Mouse (Mus musculus) left cerebral cortex, postnatal 25 days (tissue): ENCODE measurements around the gene Mpdz. TPM values are rescaled to one million over a fixed set of nuclear protein-coding genes. Genes with fewer than 3 reads are reported as not detected.

Experiments used
- DNase-seq, 2 experiments: peaks; one replicate each; pipeline ENCODE4 v3.0.0; 2022; ENCODE audit warnings: low spot score in 2 of 2, mixed read lengths in 1 of 2
- intact Hi-C: fragments of 180-260 bp; cut with DNase I; formaldehyde crosslinking; loops from one replicate; pipeline ENCODE4 v1.15.1; 2025
- total RNA-seq, 2 experiments: library from RNA; stranded (reverse); gene quantifications; 2 replicates each; pipeline ENCODE4 v1.2.3; 2021

Mpdz gene
- total RNA-seq, 2 experiments from 2014 or later: 54.9 to 56.1 TPM

DNA sequence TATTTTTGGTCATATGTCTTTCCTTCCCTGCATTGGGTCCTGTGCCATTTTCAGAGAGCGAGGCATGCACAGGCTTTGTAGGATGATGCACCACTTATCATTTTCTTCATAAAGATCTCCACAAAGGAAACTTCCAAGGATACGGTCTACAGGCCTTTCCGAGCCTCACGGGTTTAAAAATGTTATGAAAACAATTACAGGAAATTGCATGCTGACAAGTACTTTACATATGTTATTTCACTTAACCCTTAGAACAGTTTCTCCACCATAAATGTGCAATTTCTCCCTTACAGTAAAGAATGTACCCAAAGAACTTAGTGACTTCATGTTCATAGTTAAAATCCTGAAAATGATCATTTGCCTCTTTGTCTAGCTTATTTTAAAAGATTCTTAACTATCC is 144.2 kb downstream of the Mpdz start:
- intact Hi-C loops: no loop called here
- DNase-seq: no peak

DNA sequence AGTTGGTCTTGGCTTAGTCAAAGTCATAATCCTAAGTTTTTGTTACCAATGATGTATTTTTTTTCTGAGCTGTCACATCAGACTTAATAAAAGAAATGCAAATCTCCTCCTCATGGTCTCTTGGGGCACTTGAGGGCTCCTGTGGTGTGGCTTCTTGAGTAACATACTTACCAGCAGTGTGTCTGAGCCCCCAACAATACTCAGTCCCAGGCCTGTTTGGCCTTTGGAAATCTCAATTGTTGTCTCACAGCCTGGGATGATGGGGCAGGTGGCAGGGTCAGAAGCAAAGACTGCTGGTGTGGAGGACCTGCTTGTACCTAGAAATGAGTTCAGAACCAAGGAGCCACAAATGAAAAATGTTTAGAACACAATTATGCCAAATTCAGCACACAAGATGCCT is 149.3 kb downstream of the Mpdz start:
- intact Hi-C loops: no loop called here
- DNase-seq: no peak

- DNase-seq: peak in 1 of 2 experiments; percentile 37
- intact Hi-C loops: no loop called here
These were observed 157.1 kb downstream of the Mpdz start for GRCm38 (mm10) chr4:81285564-81285963.

- intact Hi-C loops: no loop called here
- no peak for DNase-seq
These were observed 159.0 kb downstream of the Mpdz start for GRCm38 (mm10) chr4:81283611-81284010.

DNA sequence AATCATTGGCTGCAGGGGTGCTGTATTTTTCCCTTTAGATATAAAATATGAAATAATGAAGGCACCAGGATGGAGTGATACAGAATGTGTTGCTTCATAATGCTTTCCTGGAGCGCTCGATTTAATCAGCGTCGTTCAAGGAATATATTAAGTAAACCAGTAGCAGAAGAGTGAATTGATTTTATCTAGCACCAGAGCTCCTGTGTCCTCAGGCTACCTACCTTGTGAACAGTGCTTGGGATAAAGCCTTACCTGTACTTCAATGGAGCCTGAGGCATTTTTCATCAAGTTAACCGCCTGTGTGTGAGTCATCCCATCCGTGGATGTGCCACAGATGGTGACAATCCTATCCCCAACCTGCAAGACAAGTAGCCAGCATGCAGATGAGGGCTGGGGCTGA is 159.5 kb downstream of the Mpdz start:
- no peak for DNase-seq
- intact Hi-C loops: no loop called here

DNA sequence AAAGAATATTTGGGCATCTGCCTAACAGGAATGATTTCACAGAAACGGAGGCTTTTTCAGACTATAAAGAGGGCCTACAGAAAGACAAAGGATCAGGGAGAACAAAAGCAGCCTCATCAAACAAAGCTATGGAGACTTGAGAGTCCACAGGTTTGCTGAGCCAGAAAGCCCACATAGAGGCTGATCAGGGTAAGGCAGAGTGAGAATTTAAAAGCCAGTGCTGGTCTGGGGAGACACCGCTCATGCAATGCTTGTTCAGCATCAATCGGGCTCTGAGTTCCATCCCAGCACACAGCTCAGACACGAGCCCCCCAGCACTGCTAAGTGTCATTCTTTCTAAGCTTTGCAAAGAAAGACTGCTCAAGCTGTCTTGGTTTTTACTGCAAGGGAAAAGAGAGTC is 162.5 kb downstream of the Mpdz start:
- intact Hi-C loops: no loop called here
- DNase-seq: no peak

DNA sequence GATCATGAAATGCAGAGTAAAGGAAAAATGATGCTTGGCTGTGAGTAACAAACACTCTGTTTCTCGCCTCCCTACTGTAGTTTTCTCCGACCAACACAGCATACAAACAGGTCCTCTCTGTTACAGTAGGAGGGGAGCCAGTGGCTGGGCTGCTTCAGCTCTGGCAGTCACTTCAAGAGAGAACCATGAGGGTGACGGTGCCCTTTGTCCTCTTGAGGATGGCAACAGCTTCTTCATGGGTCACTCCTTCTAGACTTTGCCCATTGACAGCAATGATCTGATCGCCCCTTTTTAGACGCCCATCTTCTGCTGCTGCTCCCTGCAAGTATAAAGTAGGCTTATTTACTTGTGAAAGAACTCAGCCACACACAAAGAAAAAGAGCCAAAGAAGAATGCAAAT is 163.2 kb downstream of the Mpdz start:
- no peak for DNase-seq
- intact Hi-C loops: no loop called here

DNA sequence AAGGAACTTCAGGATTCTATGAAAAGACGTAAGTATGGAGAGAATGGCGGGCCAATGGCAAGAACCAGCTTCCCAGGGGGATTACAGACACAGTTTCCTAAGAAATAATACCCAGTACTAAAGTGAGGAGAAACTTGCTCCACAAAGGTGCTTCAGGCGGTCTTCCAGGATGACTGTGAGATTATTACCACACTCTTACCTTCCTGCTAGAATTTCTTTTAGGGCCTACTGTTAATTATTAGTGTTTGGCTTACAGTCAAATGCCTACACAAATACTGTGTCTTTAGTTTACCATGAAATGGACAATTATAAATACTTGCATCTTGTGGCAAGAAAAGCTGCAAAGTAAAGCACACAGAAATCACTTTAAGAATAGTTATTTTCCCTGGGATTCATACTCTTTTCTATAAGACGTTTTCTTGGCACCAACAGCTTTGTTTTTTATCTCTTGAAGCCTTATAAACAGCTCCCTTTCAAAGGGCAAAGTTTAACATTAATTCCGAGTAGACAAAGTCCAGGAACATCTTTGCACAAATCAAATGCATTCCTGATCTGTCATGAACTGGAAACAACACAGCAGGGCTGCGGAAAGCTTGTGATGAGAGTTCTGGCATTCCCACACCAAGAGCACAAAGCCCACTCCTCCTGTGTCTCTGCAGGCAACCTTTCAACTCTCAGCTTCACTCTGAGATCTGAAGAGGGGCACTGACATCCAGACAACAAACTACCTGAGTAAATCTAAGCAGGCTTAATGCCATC is 166.5 kb downstream of the Mpdz start:
- no peak for DNase-seq
- intact Hi-C loops: no loop called here

DNA sequence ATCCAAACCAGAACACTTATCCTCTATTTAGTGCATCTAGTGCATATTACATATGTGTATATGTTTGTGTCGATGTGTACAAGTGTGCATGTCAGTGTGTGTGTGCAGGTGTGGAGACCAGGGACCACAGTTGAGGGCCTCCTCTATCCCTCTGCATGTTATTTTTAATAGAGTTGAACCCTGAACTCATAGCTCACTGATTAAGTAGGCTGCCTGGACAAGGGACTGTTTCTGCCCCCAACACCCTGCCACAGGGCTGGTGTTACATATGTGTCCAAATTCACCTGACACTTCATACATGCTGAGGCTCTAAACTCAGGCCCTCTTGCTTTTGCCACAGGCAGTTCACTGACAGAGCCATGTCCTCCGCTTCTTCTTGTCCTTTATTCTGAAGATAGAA is 169.5 kb downstream of the Mpdz start:
- no peak for DNase-seq
- intact Hi-C loops: no loop called here

DNA sequence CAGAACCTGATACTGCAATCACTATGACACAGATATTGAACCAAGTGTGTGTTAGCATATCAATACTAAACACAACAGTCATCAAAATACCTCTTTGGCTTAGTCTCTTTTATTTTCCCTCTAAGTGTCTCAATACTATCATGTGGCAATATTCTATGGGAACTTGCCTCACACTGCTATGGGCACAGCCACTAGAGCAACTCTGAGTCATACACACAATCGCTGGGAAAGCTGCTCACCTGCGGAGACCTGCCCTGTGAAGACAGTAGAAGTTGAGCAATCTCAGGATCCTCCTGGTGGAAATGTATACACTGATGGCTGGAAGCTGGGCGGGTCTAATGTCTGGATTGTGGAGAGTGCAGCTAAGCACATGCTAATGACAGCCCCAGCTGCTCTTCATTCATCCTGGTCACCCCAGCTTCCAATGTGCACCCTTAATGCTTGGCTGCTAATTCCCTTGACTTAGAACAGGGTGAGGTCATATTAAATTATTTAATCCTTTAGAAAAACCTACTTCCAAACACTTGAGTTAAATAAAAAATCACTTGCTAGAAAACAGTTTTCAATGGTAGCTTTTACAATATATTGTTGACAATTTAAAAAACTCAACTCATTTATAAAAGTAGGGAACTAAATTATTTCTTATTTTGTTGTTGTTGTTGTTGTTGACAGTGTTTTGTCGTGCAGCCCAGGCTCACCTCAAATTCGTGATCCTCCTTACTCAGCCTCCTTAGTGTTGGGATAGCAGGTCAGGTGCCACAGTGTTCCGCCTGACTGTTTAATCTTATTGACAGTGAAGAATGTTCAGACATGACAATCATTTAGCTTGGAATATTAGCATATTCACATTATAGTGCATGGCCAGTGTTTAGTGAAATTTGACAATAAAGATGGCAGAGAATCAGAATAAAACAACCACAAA is 189.5 kb downstream of the Mpdz start:
- intact Hi-C loops: loop anchor here (1.0 to 5.0 kb wide), 2 partner anchors 75 to 381 kb away; no protein-coding TSS in a partner anchor
- no peak for DNase-seq

- intact Hi-C loops: loop anchor here (1.0 to 5.0 kb wide), 2 partner anchors 74 to 380 kb away; no protein-coding TSS in a partner anchor
- no peak for DNase-seq
These were observed 190.3 kb downstream of the Mpdz start for GRCm38 (mm10) chr4:81252334-81252733.

DNA sequence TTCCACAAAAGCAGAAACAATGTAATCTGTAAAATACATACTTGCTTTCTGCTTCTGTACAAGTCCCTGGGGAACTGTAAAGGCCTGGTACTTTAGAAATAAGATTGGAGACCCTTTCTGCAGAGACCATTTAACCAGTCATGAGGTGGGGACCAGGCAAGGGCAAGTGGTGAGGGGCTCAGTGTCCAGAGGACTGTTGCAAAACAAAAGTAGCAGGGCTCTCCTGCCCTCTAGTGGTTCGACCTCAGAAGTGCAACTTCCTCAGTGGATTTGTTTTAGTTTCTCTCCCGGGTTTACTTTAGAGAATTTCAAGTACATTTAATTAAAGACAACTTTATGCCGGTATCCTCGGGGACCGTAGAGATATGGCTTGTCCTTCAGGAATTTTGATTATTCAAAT is 190.7 kb downstream of the Mpdz start:
- peak; percentile 44 to 53 for DNase-seq
- intact Hi-C loops: loop anchor here (1.0 to 5.0 kb wide), 2 partner anchors 74 to 380 kb away; no protein-coding TSS in a partner anchor

GRCm38 (mm10) chr4:81249245-81249644 is 193.4 kb downstream of the Mpdz start:
- intact Hi-C loops: no loop called here
- DNase-seq: no peak

DNA sequence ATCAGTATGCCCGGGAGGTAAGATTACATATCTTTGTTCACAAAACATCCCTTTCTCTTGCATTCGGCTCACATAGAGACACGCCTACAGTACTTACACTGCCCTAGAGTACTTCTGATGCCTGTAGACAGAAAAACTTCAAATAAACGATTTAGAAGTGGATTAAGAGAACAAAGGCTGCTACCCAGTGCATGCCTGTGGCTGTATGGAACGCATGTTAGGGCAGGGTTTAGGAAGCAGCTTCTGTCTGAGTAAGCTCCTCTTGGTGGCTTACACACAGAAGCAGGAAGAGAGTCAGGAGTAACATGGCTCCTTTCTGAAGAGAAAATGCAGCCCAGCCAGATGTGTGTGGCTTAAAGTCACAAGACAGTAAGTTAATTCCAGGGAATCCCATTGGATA is 206.4 kb downstream of the Mpdz start:
- intact Hi-C loops: no loop called here
- DNase-seq: no peak
